Mouse (Mus musculus) central nervous system, embryonic 14 days (tissue): ENCODE measurements around the gene Ddr1. TPM values are rescaled to one million over a fixed set of nuclear protein-coding genes. Genes with fewer than 3 reads are reported as not detected.

Source experiments
- polyA plus RNA-seq: library from polyadenylated mRNA; depleted of rRNA; stranded (reverse); fragments of >200 nt; gene quantifications from 2 replicates; pipeline ENCODE4 v1.2.3, GENCODE M21; 2012; rRNA removed

Gene Ddr1
- polyA plus RNA-seq: 94.3 and 115 TPM in 2 replicates

GRCm38 (mm10) chr17:35704621-35705464, at the start of gene Ddr1:
Ddr1 (minus strand) TSS chr17:35704621.

GRCm38 (mm10) chr17:35673416-35674035, 30.9 kb downstream of the Ddr1 start, which contains the start of gene Gtf2h4:
Gtf2h4 (minus strand) TSS chr17:35673739.

GRCm38 (mm10) chr17:35667334-35668065, 36.9 kb downstream of the Ddr1 start, which contains the start of gene Vars2:
Vars2 (minus strand) TSS chr17:35667592.

GRCm38 (mm10) chr17:35643609-35644236, 60.7 kb downstream of the Ddr1 start, which contains the start of gene Mucl3:
Mucl3 (minus strand) TSS chr17:35643695.

Other genes with a start within 250 kb of the Ddr1 start
- gene H2-Q10, start 234.5 kb downstream of the Ddr1 start, polyA plus RNA-seq: 0.09 and 0.11 TPM in 2 replicates
- gene Pou5f1, start 198.6 kb downstream of the Ddr1 start, polyA plus RNA-seq: not detected in 2 replicates
- 27.0 and 27.8 TPM in 2 replicates for gene Tcf19, start 187.8 kb downstream of the Ddr1 start, polyA plus RNA-seq
- 23.6 and 25.7 TPM in 2 replicates for gene Cchcr1, start 187.5 kb downstream of the Ddr1 start, polyA plus RNA-seq
- 1.1 and 1.2 TPM in 2 replicates for gene Psors1c2, start 171.4 kb downstream of the Ddr1 start, polyA plus RNA-seq
- 0.02 and 0.13 TPM in 2 replicates for gene Cdsn, start 152.5 kb downstream of the Ddr1 start, polyA plus RNA-seq
- 0.19 TPM in 1 of 2 replicates, not detected in the other for gene 2300002M23Rik, start 137.2 kb downstream of the Ddr1 start, polyA plus RNA-seq
- 0.33 and 0.34 TPM in 2 replicates for gene Sfta2, start 103.1 kb downstream of the Ddr1 start, polyA plus RNA-seq
- not detected in 2 replicates for gene Gm9573, start 78.0 kb downstream of the Ddr1 start, polyA plus RNA-seq
- gene Mucl3, start 60.9 kb downstream of the Ddr1 start, polyA plus RNA-seq: 0.06 and 0.15 TPM in 2 replicates
- 35.4 and 37.4 TPM in 2 replicates for gene Vars2, start 37.0 kb downstream of the Ddr1 start, polyA plus RNA-seq
- gene Gtf2h4, start 30.9 kb downstream of the Ddr1 start, polyA plus RNA-seq: 31.1 and 34.8 TPM in 2 replicates
- gene Ier3, start 117.1 kb upstream of the Ddr1 start, polyA plus RNA-seq: 7.2 and 9.6 TPM in 2 replicates
- 93.0 and 103 TPM in 2 replicates for gene Flot1, start 118.6 kb upstream of the Ddr1 start, polyA plus RNA-seq
- gene Tubb5, start 133.7 kb upstream of the Ddr1 start, polyA plus RNA-seq: 2,634 and 2,916 TPM in 2 replicates
- gene Mdc1, start 136.9 kb upstream of the Ddr1 start, polyA plus RNA-seq: 25.3 and 25.5 TPM in 2 replicates
- gene Nrm, start 156.7 kb upstream of the Ddr1 start, polyA plus RNA-seq: 30.7 and 36.6 TPM in 2 replicates
- gene Ppp1r18, start 161.0 kb upstream of the Ddr1 start, polyA plus RNA-seq: 50.0 and 51.7 TPM in 2 replicates
- 62.9 and 66.5 TPM in 2 replicates for gene Dhx16, start 175.2 kb upstream of the Ddr1 start, polyA plus RNA-seq
- gene 2310061I04Rik, start 192.8 kb upstream of the Ddr1 start, polyA plus RNA-seq: 76.7 and 87.7 TPM in 2 replicates
- 501 and 522 TPM in 2 replicates for gene Atat1, start 205.5 kb upstream of the Ddr1 start, polyA plus RNA-seq
- 47.1 and 48.5 TPM in 2 replicates for gene Mrps18b, start 211.8 kb upstream of the Ddr1 start, polyA plus RNA-seq
- gene Ppp1r10, start 211.8 kb upstream of the Ddr1 start, polyA plus RNA-seq: 51.1 and 51.8 TPM in 2 replicates